9 mouse cellular contexts compared by ENCODE assay signal in the genomic region with DNA sequence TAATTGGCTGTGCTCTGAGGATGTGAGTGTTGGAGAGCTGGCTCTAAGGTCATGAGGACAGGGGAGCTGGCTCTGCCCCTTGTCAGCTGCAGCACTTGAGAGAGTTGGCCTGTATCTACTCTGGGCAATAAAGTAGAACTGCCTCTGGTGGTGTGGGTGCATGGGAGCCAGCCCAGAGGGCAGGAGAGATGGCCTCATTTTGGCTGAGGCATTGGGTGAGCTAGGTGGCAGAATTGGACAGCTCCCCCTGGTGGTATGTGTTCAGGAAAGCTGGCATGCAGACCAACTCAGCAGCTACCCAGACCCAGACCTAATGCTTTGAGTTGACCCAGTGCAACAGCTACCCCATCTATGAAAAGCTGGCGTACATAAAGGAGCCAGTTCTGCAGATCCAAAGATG.
A peak's percentile ranks its signal among the peaks of the same experiment; 100 is the strongest.
DNase-seq lines count a peak whose midpoint lies in the region; ATAC-seq lines count a peak whose summit lies in the region.
"Had no signal": no experiment of that assay in that cellular context is flagged by ENCODE, and none has a peak within 500 bp of the region (broad histone marks: within the 10 kb centered on the region; RNA-seq: fewer than 3 reads in every experiment).

No protein-coding gene starts in this region.

- 77% methylated on average over 1 of the region's 1 CpGs for WGBS in neural tube, embryonic 15.5 days

- H3K9me3 ChIP-seq in neural tube, embryonic 15.5 days (replicated peaks) = no peaks in the 10 kb centered on the region
- H3K9me3 ChIP-seq: heart, embryonic 13.5 days had no signal

- DNase-seq in gastrocnemius, postnatal 14 days = peak; percentile 3
- no peak for DNase-seq in gastrocnemius, postnatal 4 days (ENCODE audit: low spot score in 2 of 2)
- DNase-seq in neural tube, embryonic 10.5 days (ENCODE audit: extremely low spot score, low spot score) = peak; percentile 14
- DNase-seq in c-Kit-positive CD71-positive TER-119-negative erythroid progenitor cells, embryonic 14.5 days (ENCODE audit: low read depth) = peak; percentile 1
- peak; percentile 5 to 33 for DNase-seq in kidney, postnatal 25 days
- no peak for DNase-seq in spleen, postnatal 36 days (ENCODE audit: low spot score in 2 of 2)
- DNase-seq in natural killer cell, adult 2 months (ENCODE audit: low spot score in 2 of 2) = no peak

- H3K27me3 ChIP-seq in neural tube, embryonic 15.5 days (replicated peaks) = no peaks in the 10 kb centered on the region
- H3K27me3 ChIP-seq: heart, embryonic 13.5 days had no signal

- no peak for ATAC-seq in neural tube, embryonic 15.5 days (ENCODE audit: low FRiP score)

- no peak overlapping the region for H3K27ac ChIP-seq in neural tube, embryonic 15.5 days (replicated peaks)
- H3K27ac ChIP-seq: heart, embryonic 13.5 days had no signal

- no peak overlapping the region for H3K4me2 ChIP-seq in neural tube, embryonic 15.5 days
- H3K4me2 ChIP-seq: heart, embryonic 13.5 days had no signal

- H3K9ac ChIP-seq in neural tube, embryonic 15.5 days (replicated peaks) = no peak overlapping the region
- H3K9ac ChIP-seq: heart, embryonic 13.5 days had no signal

- H3K36me3 ChIP-seq in neural tube, embryonic 15.5 days = no peaks in the 10 kb centered on the region
- H3K36me3 ChIP-seq: heart, embryonic 13.5 days had no signal

- intact Hi-C loops in gastrocnemius, postnatal 14 days (cut with DNase I; ENCODE audit: low total_unique reads) = no loop called here

- no peaks in the 10 kb centered on the region for H3K4me1 ChIP-seq in neural tube, embryonic 15.5 days
- H3K4me1 ChIP-seq: heart, embryonic 13.5 days had no signal

- H3K4me3 ChIP-seq in neural tube, embryonic 15.5 days (replicated peaks) = no peak overlapping the region
- H3K4me3 ChIP-seq: heart, embryonic 13.5 days had no signal

Comparison
In these comparisons a context has a peak if more than half of its experiments do, and no peak if none do; other contexts are left out.
1. DNase-seq: peak in gastrocnemius, postnatal 14 days (single experiment), neural tube, embryonic 10.5 days (single experiment), c-Kit-positive CD71-positive TER-119-negative erythroid progenitor cells, embryonic 14.5 days (single experiment) and kidney, postnatal 25 days (2 of 2); none in gastrocnemius, postnatal 4 days (0 of 2), spleen, postnatal 36 days (0 of 2) and natural killer cell, adult 2 months (0 of 2).